Comparison of ENCODE assay signal across 22 mouse cellular contexts in genomic region chr12:45125866-45126265, GRCm38 (mm10). TPM values are rescaled to one million over a fixed set of nuclear protein-coding genes. Genes with fewer than 3 reads are reported as not detected.
DNase-seq lines count a peak whose midpoint lies in the region; ATAC-seq lines count a peak whose summit lies in the region.
"Had no signal": no experiment of that assay in that cellular context is flagged by ENCODE, and none has a peak within 500 bp of the region (broad histone marks: within the 10 kb centered on the region; RNA-seq: fewer than 3 reads in every experiment).

No protein-coding gene starts in this region.

- H3K27me3 ChIP-seq in lung, embryonic 16.5 days (ENCODE audit: control insufficient read depth, insufficient read depth, low read depth, low read length): no peaks in the 10 kb centered on the region
- H3K27me3 ChIP-seq in kidney, embryonic 15.5 days: no peaks in the 10 kb centered on the region
- H3K27me3 ChIP-seq: embryonic facial prominence, embryonic 12.5 days; forebrain, embryonic 12.5 days; heart, embryonic 12.5 days had no signal

- H3K9me3 ChIP-seq in lung, embryonic 16.5 days (ENCODE audit: control insufficient read depth, low read length): no peaks in the 10 kb centered on the region
- no peaks in the 10 kb centered on the region for H3K9me3 ChIP-seq in kidney, embryonic 15.5 days (replicated peaks)
- H3K9me3 ChIP-seq: embryonic facial prominence, embryonic 12.5 days; forebrain, embryonic 12.5 days; heart, embryonic 12.5 days had no signal

- H3K4me3 ChIP-seq in lung, embryonic 16.5 days (ENCODE audit: low read length): no peak overlapping the region
- no peak overlapping the region for H3K4me3 ChIP-seq in kidney, embryonic 15.5 days (replicated peaks)
- H3K4me3 ChIP-seq: embryonic facial prominence, embryonic 12.5 days; forebrain, embryonic 12.5 days; heart, embryonic 12.5 days had no signal

- no peak overlapping the region for H3K9ac ChIP-seq in lung, embryonic 16.5 days (ENCODE audit: low read length)
- H3K9ac ChIP-seq in kidney, embryonic 15.5 days: no peak overlapping the region
- H3K9ac ChIP-seq: embryonic facial prominence, embryonic 12.5 days; forebrain, embryonic 12.5 days; heart, embryonic 12.5 days had no signal

- H3K27ac ChIP-seq in lung, embryonic 16.5 days (ENCODE audit: low read length): no peak overlapping the region
- no peak overlapping the region for H3K27ac ChIP-seq in kidney, embryonic 15.5 days
- H3K27ac ChIP-seq: embryonic facial prominence, embryonic 12.5 days; forebrain, embryonic 12.5 days had no signal

- no peak overlapping the region for H3K4me2 ChIP-seq in lung, embryonic 16.5 days (ENCODE audit: low read depth, low read length)
- H3K4me2 ChIP-seq in kidney, embryonic 15.5 days: no peak overlapping the region
- H3K4me2 ChIP-seq: embryonic facial prominence, embryonic 12.5 days; forebrain, embryonic 12.5 days; heart, embryonic 12.5 days had no signal

- ATAC-seq in frontal cortex, adult (ENCODE audit: low TSS enrichment): 0 out of 2 replicates have a peak, but pooled peaks have one; percentile 28
- peak; percentile 57 for ATAC-seq in lung, embryonic 16.5 days (ENCODE audit: low read depth)
- no peak for ATAC-seq in kidney, embryonic 15.5 days (replicated peaks; ENCODE audit: low FRiP score)
- ATAC-seq in cerebellum, adult (ENCODE audit: insufficient number of reproducible peaks, low FRiP score, low TSS enrichment): no peak
- ATAC-seq: CD4-positive, CD25-positive, alpha-beta regulatory T cell, adult 4 months; forebrain, embryonic 16.5 days; hindbrain, embryonic 16.5 days had no signal

- no peaks in the 10 kb centered on the region for H3K36me3 ChIP-seq in lung, embryonic 16.5 days (ENCODE audit: control insufficient read depth, insufficient read depth, low read length)
- no peaks in the 10 kb centered on the region for H3K36me3 ChIP-seq in kidney, embryonic 15.5 days
- H3K36me3 ChIP-seq: embryonic facial prominence, embryonic 12.5 days; forebrain, embryonic 12.5 days; G1E; heart, embryonic 12.5 days had no signal

- no peaks in the 10 kb centered on the region for H3K4me1 ChIP-seq in lung, embryonic 16.5 days (replicated peaks; ENCODE audit: control insufficient read depth, insufficient read depth, low read length)
- H3K4me1 ChIP-seq in kidney, embryonic 15.5 days: no peaks in the 10 kb centered on the region
- H3K4me1 ChIP-seq: embryonic facial prominence, embryonic 12.5 days; forebrain, embryonic 12.5 days; heart, embryonic 12.5 days had no signal

- 23% methylated on average over 3 of the region's 3 CpGs for WGBS in lung, embryonic 16.5 days
- 82% methylated on average over 3 of the region's 3 CpGs for WGBS in kidney, embryonic 15.5 days

- no peak for DNase-seq in frontal cortex, postnatal 25 days (ENCODE audit: low spot score in 2 of 2)
- DNase-seq in lung, adult 18-20 months: peak; percentile 7 to 36
- DNase-seq in lung, postnatal 25 days (ENCODE audit: low spot score): peak; percentile 38
- DNase-seq in left cerebral cortex, adult 11 months (ENCODE audit: low spot score): no peak
- DNase-seq: adrenal gland, adult 8-10 months; adrenal gland, postnatal 36 days; B cell, adult 2 months; cerebellum, adult 11-12 months; cerebellum, adult 9-10 months; cerebellum, postnatal 25 days; gastrocnemius, postnatal 14 days had no signal

RNA-seq across cellular contexts. Expression of gene Stxbp6, which starts 51.4 kb away (rescaled TPM):
- 14.2 and 16.9 TPM in 2 replicates for polyA plus RNA-seq in lung, embryonic 16.5 days (2015; fragmentation: Nextera tagmentation; extraction: Ambion mirVana)
- 39.7 and 40.2 TPM in 2 replicates for polyA plus RNA-seq in kidney, embryonic 15.5 days (2015; fragmentation: Nextera tagmentation; extraction: Ambion mirVana)
- polyA plus RNA-seq: CD4-positive, CD25-positive, alpha-beta regulatory T cell, adult 4 months; G1E had no signal

Comparison
In these comparisons a context has a peak if more than half of its experiments do, and no peak if none do; other contexts are left out.
1. ATAC-seq: peak in frontal cortex, adult (single experiment) and lung, embryonic 16.5 days (single experiment); none in kidney, embryonic 15.5 days (single experiment) and cerebellum, adult (single experiment).
2. DNase-seq: peak in lung, adult 18-20 months (2 of 2) and lung, postnatal 25 days (single experiment); none in frontal cortex, postnatal 25 days (0 of 2) and left cerebral cortex, adult 11 months (single experiment).